ENCODE assay signal across 23 mouse cellular contexts in the genomic region with DNA sequence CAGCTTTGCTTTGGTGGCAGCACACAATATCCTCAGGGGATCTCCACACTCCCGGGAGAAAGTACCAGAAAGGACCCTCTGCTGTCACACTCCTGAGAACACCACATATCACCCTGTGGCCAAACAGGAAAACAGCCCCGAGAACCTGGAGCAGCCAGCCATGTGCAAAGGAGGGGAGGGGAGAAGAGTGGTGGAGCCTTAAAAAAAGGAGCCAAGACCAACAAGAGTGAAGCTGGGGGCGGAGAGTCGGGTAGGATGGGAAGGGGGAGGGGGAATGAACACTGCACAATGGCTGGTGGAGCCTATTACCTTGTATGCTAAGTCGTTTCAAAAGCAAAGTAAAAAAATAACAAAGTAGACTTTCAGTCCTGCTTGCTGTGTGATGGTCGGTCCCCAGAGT.
DNase-seq lines count a peak whose midpoint lies in the region; ATAC-seq lines count a peak whose summit lies in the region.
"Had no signal": no experiment of that assay in that cellular context is flagged by ENCODE, and none has a peak within 500 bp of the region (broad histone marks: within the 10 kb centered on the region; RNA-seq: fewer than 3 reads in every experiment).

No protein-coding gene starts in this region.

- no peaks in the 10 kb centered on the region for H3K9me3 ChIP-seq in embryonic facial prominence, embryonic 11.5 days (replicated peaks; ENCODE audit: control insufficient read depth, low read length)
- no peaks in the 10 kb centered on the region for H3K9me3 ChIP-seq in embryonic facial prominence, embryonic 10.5 days
- no peaks in the 10 kb centered on the region for H3K9me3 ChIP-seq in hindbrain, embryonic 12.5 days (replicated peaks)
- H3K9me3 ChIP-seq in hindbrain, embryonic 16.5 days (ENCODE audit: control insufficient read depth, low read length) = no peaks in the 10 kb centered on the region
- no peaks in the 10 kb centered on the region for H3K9me3 ChIP-seq in midbrain, embryonic 13.5 days
- no peaks in the 10 kb centered on the region for H3K9me3 ChIP-seq in midbrain, embryonic 14.5 days (ENCODE audit: control insufficient read depth, low read length)
- H3K9me3 ChIP-seq in limb, embryonic 13.5 days = no peaks in the 10 kb centered on the region
- H3K9me3 ChIP-seq: intestine, embryonic 15.5 days; lung, embryonic 15.5 days had no signal

- H3K27me3 ChIP-seq in embryonic facial prominence, embryonic 11.5 days (ENCODE audit: control insufficient read depth, insufficient read depth, low read length) = no peaks in the 10 kb centered on the region
- H3K27me3 ChIP-seq in embryonic facial prominence, embryonic 10.5 days (replicated peaks; ENCODE audit: low read depth, poor library complexity, severe bottlenecking) = no peaks in the 10 kb centered on the region; the same call in 1 of the 2 replicates
- H3K27me3 ChIP-seq in hindbrain, embryonic 12.5 days = peaks cover 5% of the 10 kb centered on the region; the same call in 1 of the 2 replicates
- H3K27me3 ChIP-seq in hindbrain, embryonic 16.5 days (replicated peaks; ENCODE audit: control insufficient read depth, insufficient read depth, low read length) = no peaks in the 10 kb centered on the region
- peaks cover 5% of the 10 kb centered on the region; the same call in 1 of the 2 replicates for H3K27me3 ChIP-seq in midbrain, embryonic 13.5 days
- H3K27me3 ChIP-seq in midbrain, embryonic 14.5 days (ENCODE audit: control insufficient read depth, insufficient read depth, low read length) = no peaks in the 10 kb centered on the region
- H3K27me3 ChIP-seq in limb, embryonic 13.5 days = no peaks in the 10 kb centered on the region; the same call in 1 of the 2 replicates
- H3K27me3 ChIP-seq: intestine, embryonic 15.5 days had no signal

- H3K4me2 ChIP-seq in embryonic facial prominence, embryonic 11.5 days (ENCODE audit: low read depth, low read length) = no peak overlapping the region
- 0 out of 2 replicates have a peak overlapping the region, but pooled peaks have one; percentile 2 for H3K4me2 ChIP-seq in hindbrain, embryonic 12.5 days (replicated peaks)
- no peak overlapping the region for H3K4me2 ChIP-seq in hindbrain, embryonic 16.5 days (ENCODE audit: low read length)
- H3K4me2 ChIP-seq in midbrain, embryonic 13.5 days (replicated peaks) = no peak overlapping the region
- no peak overlapping the region for H3K4me2 ChIP-seq in midbrain, embryonic 14.5 days (ENCODE audit: low read length)
- H3K4me2 ChIP-seq in limb, embryonic 13.5 days (replicated peaks) = peak overlapping the region; percentile 34
- H3K4me2 ChIP-seq: heart, embryonic 11.5 days; hindbrain, embryonic 14.5 days; intestine, embryonic 15.5 days; lung, embryonic 15.5 days had no signal

- no peak overlapping the region for H3K27ac ChIP-seq in embryonic facial prominence, embryonic 11.5 days (replicated peaks; ENCODE audit: low read depth, low read length)
- no peak overlapping the region for H3K27ac ChIP-seq in embryonic facial prominence, embryonic 10.5 days (replicated peaks)
- no peak overlapping the region for H3K27ac ChIP-seq in hindbrain, embryonic 12.5 days
- H3K27ac ChIP-seq in hindbrain, embryonic 16.5 days (ENCODE audit: low read depth, low read length) = no peak overlapping the region
- no peak overlapping the region for H3K27ac ChIP-seq in midbrain, embryonic 13.5 days
- H3K27ac ChIP-seq in midbrain, embryonic 14.5 days (replicated peaks; ENCODE audit: low read depth, low read length) = no peak overlapping the region
- H3K27ac ChIP-seq in limb, embryonic 13.5 days = no peak overlapping the region; the same call in 1 of the 2 replicates
- H3K27ac ChIP-seq: hindbrain, embryonic 14.5 days; intestine, embryonic 15.5 days; left cerebral cortex, adult 2 months; liver, embryonic 14.5 days; lung, embryonic 15.5 days had no signal

- ATAC-seq in embryonic facial prominence, embryonic 11.5 days (replicated peaks; ENCODE audit: insufficient number of reproducible peaks, low FRiP score, low TSS enrichment, low read depth) = no peak
- ATAC-seq in hindbrain, embryonic 12.5 days (ENCODE audit: low FRiP score) = 0 out of 2 replicates have a peak, but pooled peaks have one; percentile 3
- ATAC-seq in hindbrain, embryonic 16.5 days = no peak
- peak; percentile 2; the same call in 1 of the 2 replicates for ATAC-seq in midbrain, embryonic 13.5 days
- ATAC-seq in midbrain, embryonic 14.5 days (ENCODE audit: low FRiP score, low TSS enrichment) = no peak
- peak; percentile 55; the same call in 1 of the 2 replicates for ATAC-seq in limb, embryonic 13.5 days (ENCODE audit: low FRiP score, low read depth)
- ATAC-seq: activated CD4-positive, CD25-positive, alpha-beta regulatory T cell, adult 4 months; intestine, embryonic 15.5 days had no signal

- no peaks in the 10 kb centered on the region for H3K36me3 ChIP-seq in embryonic facial prominence, embryonic 11.5 days (replicated peaks; ENCODE audit: control insufficient read depth, insufficient read depth, low read depth, low read length)
- H3K36me3 ChIP-seq in embryonic facial prominence, embryonic 10.5 days (replicated peaks) = no peaks in the 10 kb centered on the region
- H3K36me3 ChIP-seq in hindbrain, embryonic 12.5 days = no peaks in the 10 kb centered on the region
- no peaks in the 10 kb centered on the region for H3K36me3 ChIP-seq in hindbrain, embryonic 16.5 days (ENCODE audit: control insufficient read depth, insufficient read depth, low read length)
- no peaks in the 10 kb centered on the region for H3K36me3 ChIP-seq in midbrain, embryonic 13.5 days
- no peaks in the 10 kb centered on the region for H3K36me3 ChIP-seq in midbrain, embryonic 14.5 days (ENCODE audit: control insufficient read depth, insufficient read depth, low read length)
- no peaks in the 10 kb centered on the region for H3K36me3 ChIP-seq in limb, embryonic 13.5 days
- H3K36me3 ChIP-seq: G1E; intestine, embryonic 15.5 days; lung, embryonic 15.5 days had no signal

- no peak overlapping the region for H3K4me3 ChIP-seq in embryonic facial prominence, embryonic 11.5 days (ENCODE audit: low read depth, low read length)
- H3K4me3 ChIP-seq in embryonic facial prominence, embryonic 10.5 days = no peak overlapping the region
- no peak overlapping the region for H3K4me3 ChIP-seq in hindbrain, embryonic 12.5 days
- no peak overlapping the region for H3K4me3 ChIP-seq in hindbrain, embryonic 16.5 days (ENCODE audit: low read length)
- no peak overlapping the region for H3K4me3 ChIP-seq in midbrain, embryonic 13.5 days (replicated peaks)
- no peak overlapping the region for H3K4me3 ChIP-seq in midbrain, embryonic 14.5 days (replicated peaks; ENCODE audit: low read depth, low read length)
- no peak overlapping the region for H3K4me3 ChIP-seq in limb, embryonic 13.5 days
- H3K4me3 ChIP-seq: intestine, embryonic 15.5 days; left cerebral cortex, adult 2 months; lung, embryonic 15.5 days; myocyte had no signal

- WGBS in embryonic facial prominence, embryonic 11.5 days = 20% methylated on average over 6 of the region's 6 CpGs
- WGBS in embryonic facial prominence, embryonic 10.5 days = 22% methylated on average over 6 of the region's 6 CpGs
- WGBS in hindbrain, embryonic 12.5 days = 25% methylated on average over 6 of the region's 6 CpGs
- WGBS in hindbrain, embryonic 16.5 days = 23% methylated on average over 6 of the region's 6 CpGs
- WGBS in midbrain, embryonic 13.5 days = 15% methylated on average over 6 of the region's 6 CpGs
- WGBS in midbrain, embryonic 14.5 days = 16% methylated on average over 6 of the region's 6 CpGs
- WGBS in limb, embryonic 13.5 days = 22% methylated on average over 6 of the region's 6 CpGs

- DNase-seq in embryonic facial prominence, embryonic 11.5 days (ENCODE audit: low spot score) = peak; percentile 45
- no peak for DNase-seq in embryonic facial prominence, embryonic 10.5 days (ENCODE audit: low spot score)
- no peak for DNase-seq in midbrain, embryonic 14.5 days
- no peak for DNase-seq in cerebellum, adult 9-11 months
- DNase-seq: adrenal gland, postnatal 25 days; cerebellum, adult 11-12 months; cerebellum, postnatal 36 days; heart, postnatal 10 days; layer of hippocampus, adult 9-11 months; left cerebral cortex, postnatal 4 days had no signal

- H3K9ac ChIP-seq in embryonic facial prominence, embryonic 11.5 days (replicated peaks; ENCODE audit: low read length) = no peak overlapping the region
- H3K9ac ChIP-seq in hindbrain, embryonic 12.5 days = no peak overlapping the region
- no peak overlapping the region for H3K9ac ChIP-seq in hindbrain, embryonic 16.5 days (ENCODE audit: low read depth, low read length)
- no peak overlapping the region for H3K9ac ChIP-seq in midbrain, embryonic 13.5 days (replicated peaks)
- H3K9ac ChIP-seq in midbrain, embryonic 14.5 days (replicated peaks; ENCODE audit: low read length) = no peak overlapping the region
- no peak overlapping the region for H3K9ac ChIP-seq in limb, embryonic 13.5 days
- H3K9ac ChIP-seq: hindbrain, embryonic 14.5 days; intestine, embryonic 15.5 days; liver, embryonic 14.5 days; lung, embryonic 15.5 days had no signal

- no peaks in the 10 kb centered on the region for H3K4me1 ChIP-seq in embryonic facial prominence, embryonic 11.5 days (ENCODE audit: control insufficient read depth, insufficient read depth, low read length)
- peaks cover 34% of the 10 kb centered on the region for H3K4me1 ChIP-seq in embryonic facial prominence, embryonic 10.5 days
- peaks cover 10% of the 10 kb centered on the region for H3K4me1 ChIP-seq in hindbrain, embryonic 12.5 days
- peaks cover 20% of the 10 kb centered on the region for H3K4me1 ChIP-seq in hindbrain, embryonic 16.5 days (ENCODE audit: control insufficient read depth, insufficient read depth, low read depth, low read length)
- peaks cover 17% of the 10 kb centered on the region for H3K4me1 ChIP-seq in midbrain, embryonic 13.5 days (replicated peaks)
- no peaks in the 10 kb centered on the region; the same call in 1 of the 2 replicates for H3K4me1 ChIP-seq in midbrain, embryonic 14.5 days (ENCODE audit: control insufficient read depth, insufficient read depth, low read length)
- peaks cover 35% of the 10 kb centered on the region for H3K4me1 ChIP-seq in limb, embryonic 13.5 days
- H3K4me1 ChIP-seq: intestine, embryonic 15.5 days; lung, embryonic 15.5 days had no signal

Comparison
In these comparisons a context has a peak if more than half of its experiments do, and no peak if none do; other contexts are left out.
1. ATAC-seq: peak in hindbrain, embryonic 12.5 days (single experiment), midbrain, embryonic 13.5 days (single experiment) and limb, embryonic 13.5 days (single experiment); none in embryonic facial prominence, embryonic 11.5 days (single experiment), hindbrain, embryonic 16.5 days (single experiment) and midbrain, embryonic 14.5 days (single experiment).
2. H3K4me2 ChIP-seq: peak in hindbrain, embryonic 12.5 days (single experiment) and limb, embryonic 13.5 days (single experiment); none in embryonic facial prominence, embryonic 11.5 days (single experiment), hindbrain, embryonic 16.5 days (single experiment), midbrain, embryonic 13.5 days (single experiment) and midbrain, embryonic 14.5 days (single experiment).